Mouse (Mus musculus): ENCODE results near the gene Tbrg1.

- TF ChIP-seq CTCF (IDR thresholded peaks at IDR 0.05 in 2 of 3, conservative IDR thresholded peaks at IDR 0.05 in 1 of 3; ENCODE audit: control insufficient read depth in 1 of 3, insufficient read depth in 1 of 3, low read depth in 2 of 3, low read length in 3 of 3, poor library complexity in 1 of 3, severe bottlenecking in 1 of 3) (no peak), RAD21 (IDR thresholded peaks at IDR 0.05; ENCODE audit: low read depth, low read length) (no peak), POLR2A (IDR thresholded peaks at IDR 0.05; ENCODE audit: control insufficient read depth in 1 of 2, insufficient read depth in 1 of 2, low read depth in 1 of 2, low read length in 2 of 2, poor library complexity in 1 of 2) (no peak), SIN3A (IDR thresholded peaks at IDR 0.05; ENCODE audit: low read length) (no peak)
Observed at GRCm38 (mm10) chr9:37625129-37625528, 32.0 kb downstream of the Tbrg1 start.
